Mouse (Mus musculus) neural tube, embryonic 13.5 days (tissue): Measurements from ENCODE around the gene St13. TPM values are rescaled to one million over a fixed set of nuclear protein-coding genes. Genes with fewer than 3 reads are reported as not detected.

Source experiments
- ATAC-seq: fragments of 200-750 bp; cut with Nextera tagmentation; 2 replicates; pipeline ENCODE4 v1.8.0; 2017; ENCODE audit warnings: low read depth, mild to moderate bottlenecking, moderate TSS enrichment, moderate library complexity
- H3K27ac ChIP-seq: fragments of 300-500 bp; sonication (generic); replicated peaks from 2 replicates; pipeline ENCODE4 v1.5.1; 2015; ENCODE audit warnings: moderate library complexity, mild to moderate bottlenecking, inconsistent platforms
- H3K27me3 ChIP-seq: fragments of 300-500 bp; sonication (generic); 2 replicates; pipeline ENCODE4 v1.6.1; 2015; ENCODE audit warnings: mild to moderate bottlenecking, inconsistent platforms
- H3K36me3 ChIP-seq: fragments of 300-500 bp; sonication (generic); 2 replicates; pipeline ENCODE4 v1.6.1; 2015; ENCODE audit warnings: mild to moderate bottlenecking, inconsistent platforms
- H3K4me1 ChIP-seq: fragments of 300-500 bp; sonication (generic); replicated peaks from 2 replicates; pipeline ENCODE4 v1.6.1; 2015; ENCODE audit warnings: inconsistent platforms
- H3K4me2 ChIP-seq: fragments of 300-500 bp; sonication (generic); 2 replicates; pipeline ENCODE4 v1.6.1; 2015; ENCODE audit warnings: inconsistent platforms, mild to moderate bottlenecking, moderate library complexity
- H3K4me3 ChIP-seq: fragments of 300-500 bp; sonication (generic); 2 replicates; pipeline ENCODE4 v1.5.1; 2015; ENCODE audit warnings: mild to moderate bottlenecking, inconsistent platforms
- H3K9ac ChIP-seq: fragments of 300-500 bp; sonication (generic); 2 replicates; pipeline ENCODE4 v1.6.1; 2015; ENCODE audit warnings: moderate library complexity, mild to moderate bottlenecking, inconsistent platforms
- H3K9me3 ChIP-seq: fragments of 300-500 bp; sonication (generic); 2 replicates; pipeline ENCODE4 v1.6.1; 2016; ENCODE audit warnings: inconsistent platforms
- WGBS: fragments of 180-500 bp; shearing (Covaris S2); methylation state at CpG from one replicate; pipeline ENCODE4 v1.1.7; 2015; 5-methylcytosine and 5-hydroxymethylcytosine counted together
- polyA plus RNA-seq: library from polyadenylated mRNA; unstranded; fragments of >200 nt; fragmentation: Nextera tagmentation; extraction: Ambion mirVana; gene quantifications from 2 replicates; pipeline ENCODE4 v1.2.1, GENCODE M21; 2015

Gene St13
- polyA plus RNA-seq, 1 experiment from 2014 or later = 184 TPM

GRCm38 (mm10) chr15:81341426-81341825, 58.5 kb downstream of the St13 start:
- 95% methylated on average over 2 of the region's 2 CpGs for WGBS

GRCm38 (mm10) chr15:81339158-81339557, 60.7 kb downstream of the St13 start:
- no peaks in the 10 kb centered on the region for H3K27me3 ChIP-seq
- no peak overlapping the region for H3K27ac ChIP-seq
- WGBS = 95% methylated on average over 3 of the region's 3 CpGs
- no peak overlapping the region for H3K9ac ChIP-seq
- no peaks in the 10 kb centered on the region for H3K9me3 ChIP-seq
- no peak overlapping the region for H3K4me3 ChIP-seq
- H3K36me3 ChIP-seq = peaks cover 64% of the 10 kb centered on the region
- ATAC-seq = no peak
- no peaks in the 10 kb centered on the region for H3K4me1 ChIP-seq
- H3K4me2 ChIP-seq = no peak overlapping the region

More at GRCm38 (mm10) chr15:81341426-81341825, 58.5 kb downstream of the St13 start:
- ATAC-seq = no peak
- no peak overlapping the region for H3K27ac ChIP-seq
- H3K4me3 ChIP-seq = no peak overlapping the region
- H3K27me3 ChIP-seq = no peaks in the 10 kb centered on the region
- H3K4me2 ChIP-seq = no peak overlapping the region
- H3K9me3 ChIP-seq = no peaks in the 10 kb centered on the region
- H3K4me1 ChIP-seq = no peaks in the 10 kb centered on the region
- peaks cover 45% of the 10 kb centered on the region for H3K36me3 ChIP-seq
- no peak overlapping the region for H3K9ac ChIP-seq

GRCm38 (mm10) chr15:81336466-81336865, 63.4 kb downstream of the St13 start:
- no peaks in the 10 kb centered on the region for H3K4me1 ChIP-seq
- no peak overlapping the region for H3K27ac ChIP-seq
- H3K4me2 ChIP-seq = no peak overlapping the region
- H3K4me3 ChIP-seq = no peak overlapping the region
- WGBS = 85% methylated on average over 5 of the region's 5 CpGs
- no peak overlapping the region for H3K9ac ChIP-seq
- H3K27me3 ChIP-seq = no peaks in the 10 kb centered on the region
- peaks cover 74% of the 10 kb centered on the region for H3K36me3 ChIP-seq
- H3K9me3 ChIP-seq = no peaks in the 10 kb centered on the region
- ATAC-seq = no peak

GRCm38 (mm10) chr15:81332517-81332916, 67.4 kb downstream of the St13 start:
- ATAC-seq = no peak
- Histone ChIP-seq H3K4me3 (no peak overlapping the region), H3K36me3 (peaks cover 71% of the 10 kb centered on the region), H3K27ac (no peak overlapping the region), H3K4me1 (peaks cover 10% of the 10 kb centered on the region; the same call in 1 of the 2 replicates), H3K27me3 (no peaks in the 10 kb centered on the region), H3K4me2 (no peak overlapping the region), H3K9ac (no peak overlapping the region), H3K9me3 (no peaks in the 10 kb centered on the region)
- WGBS = 93% methylated on average over 4 of the region's 4 CpGs

GRCm38 (mm10) chr15:81330816-81331433, 69.0 kb downstream of the St13 start:
- WGBS = 64% methylated on average over 3 of the region's 3 CpGs
- no peak overlapping the region for H3K4me2 ChIP-seq
- H3K9ac ChIP-seq = no peak overlapping the region
- no peak overlapping the region for H3K4me3 ChIP-seq
- peaks cover 10% of the 10 kb centered on the region; the same call in 1 of the 2 replicates for H3K4me1 ChIP-seq
- H3K27me3 ChIP-seq = no peaks in the 10 kb centered on the region
- peaks cover 72% of the 10 kb centered on the region for H3K36me3 ChIP-seq
- no peaks in the 10 kb centered on the region for H3K9me3 ChIP-seq
- ATAC-seq = no peak
- no peak overlapping the region for H3K27ac ChIP-seq

- Histone ChIP-seq H3K9ac (no peak overlapping the region), H3K4me3 (no peak overlapping the region), H3K4me1 (peaks cover 10% of the 10 kb centered on the region; the same call in 1 of the 2 replicates), H3K27ac (no peak overlapping the region), H3K9me3 (no peaks in the 10 kb centered on the region), H3K4me2 (no peak overlapping the region), H3K27me3 (no peaks in the 10 kb centered on the region), H3K36me3 (peaks cover 70% of the 10 kb centered on the region)
- ATAC-seq = no peak
- WGBS = 39% methylated on average over 5 of the region's 5 CpGs
Measured at GRCm38 (mm10) chr15:81329721-81330369, 70.0 kb downstream of the St13 start.

- Histone ChIP-seq H3K9me3 (no peaks in the 10 kb centered on the region), H3K27ac (no peak overlapping the region), H3K4me2 (no peak overlapping the region), H3K9ac (no peak overlapping the region), H3K27me3 (no peaks in the 10 kb centered on the region), H3K36me3 (peaks cover 59% of the 10 kb centered on the region), H3K4me3 (no peak overlapping the region), H3K4me1 (peaks cover 10% of the 10 kb centered on the region; the same call in 1 of the 2 replicates)
- no peak for ATAC-seq
- WGBS = 96% methylated on average over 7 of the region's 7 CpGs
Measured at GRCm38 (mm10) chr15:81327501-81327900, 72.4 kb downstream of the St13 start.

GRCm38 (mm10) chr15:81324979-81325378, 74.9 kb downstream of the St13 start:
- Histone ChIP-seq H3K9ac (no peak overlapping the region), H3K4me1 (peaks cover 6% of the 10 kb centered on the region; the same call in 1 of the 2 replicates), H3K4me3 (no peak overlapping the region), H3K9me3 (no peaks in the 10 kb centered on the region), H3K4me2 (no peak overlapping the region), H3K27ac (no peak overlapping the region), H3K36me3 (peaks cover 76% of the 10 kb centered on the region), H3K27me3 (no peaks in the 10 kb centered on the region)
- 77% methylated on average over 4 of the region's 4 CpGs for WGBS
- no peak for ATAC-seq

GRCm38 (mm10) chr15:81320137-81320536, 79.7 kb downstream of the St13 start:
- H3K4me1 ChIP-seq = no peaks in the 10 kb centered on the region
- no peak overlapping the region for H3K27ac ChIP-seq
- no peak overlapping the region for H3K9ac ChIP-seq
- H3K9me3 ChIP-seq = no peaks in the 10 kb centered on the region
- H3K36me3 ChIP-seq = peaks cover 81% of the 10 kb centered on the region
- H3K4me2 ChIP-seq = no peak overlapping the region
- no peaks in the 10 kb centered on the region for H3K27me3 ChIP-seq
- no peak for ATAC-seq
- no peak overlapping the region for H3K4me3 ChIP-seq
- WGBS = 97% methylated on average over 3 of the region's 3 CpGs

GRCm38 (mm10) chr15:81319462-81319861, 80.4 kb downstream of the St13 start:
- Histone ChIP-seq H3K9ac (no peak overlapping the region), H3K4me2 (no peak overlapping the region), H3K4me3 (no peak overlapping the region), H3K27me3 (no peaks in the 10 kb centered on the region), H3K4me1 (no peaks in the 10 kb centered on the region), H3K9me3 (no peaks in the 10 kb centered on the region), H3K36me3 (peaks cover 82% of the 10 kb centered on the region), H3K27ac (no peak overlapping the region)
- no peak for ATAC-seq
- 95% methylated on average over 9 of the region's 9 CpGs for WGBS

- 92% methylated on average over 3 of the region's 3 CpGs for WGBS
- no peaks in the 10 kb centered on the region for H3K9me3 ChIP-seq
- no peak overlapping the region for H3K4me2 ChIP-seq
- no peaks in the 10 kb centered on the region for H3K27me3 ChIP-seq
- H3K27ac ChIP-seq = no peak overlapping the region
- no peak overlapping the region for H3K4me3 ChIP-seq
- H3K36me3 ChIP-seq = peaks cover 35% of the 10 kb centered on the region
- no peak for ATAC-seq
- no peaks in the 10 kb centered on the region for H3K4me1 ChIP-seq
- H3K9ac ChIP-seq = no peak overlapping the region
Measured at GRCm38 (mm10) chr15:81313928-81314327, 85.9 kb downstream of the St13 start.
